Mouse (Mus musculus) thymus, adult 18-20 months (tissue): Measurements from ENCODE around the gene Adm.
A peak's percentile ranks its signal among the peaks of the same experiment; 100 is the strongest.
"Not testable (repeated sequence)": the region's sequence is repeated elsewhere in the genome, so short reads cannot be mapped to it uniquely, and the experiment has no call there.

Source experiments
- DNase-seq, 2 experiments: peaks; one replicate each; pipeline ENCODE4 v3.0.0; 2022; ENCODE audit warnings: mixed read lengths in 2 of 2

The Adm gene

DNA sequence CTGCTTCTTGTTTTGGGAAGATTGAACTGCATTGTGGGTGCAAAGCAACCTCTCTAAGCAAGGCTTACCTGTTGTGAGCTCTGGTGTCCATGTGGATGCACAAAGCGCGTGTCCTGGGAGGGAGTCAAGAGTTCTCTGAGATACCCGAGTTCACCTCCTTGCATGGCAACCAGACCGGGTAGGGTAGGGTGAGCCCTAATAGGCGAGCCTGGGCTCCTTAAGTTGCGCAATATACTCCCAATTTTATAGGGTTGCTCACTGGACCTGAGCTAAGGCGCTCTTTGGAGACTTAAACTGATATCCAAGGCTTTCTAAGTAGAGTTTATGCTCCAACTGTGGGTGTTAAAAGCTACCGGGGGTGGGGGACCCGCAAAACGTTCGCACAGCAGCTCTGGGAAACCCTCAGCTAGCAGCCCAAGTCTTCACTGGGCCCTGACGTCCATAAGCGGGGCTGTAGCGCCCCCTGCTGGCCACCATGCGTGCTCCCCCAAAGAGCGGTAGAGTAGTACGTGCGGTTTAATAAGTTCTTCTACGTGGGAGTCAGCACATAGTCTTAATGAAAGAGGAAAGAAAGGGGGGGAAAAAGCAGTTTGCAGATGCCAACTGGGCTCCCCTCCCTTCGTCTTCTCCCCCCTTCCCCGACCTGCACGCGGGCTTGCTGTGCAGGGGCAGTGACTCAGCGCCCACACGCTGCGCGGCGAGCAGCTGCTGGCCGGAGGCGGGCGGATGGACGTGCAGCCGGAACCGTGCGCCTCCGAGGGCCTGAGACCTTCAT, 2.6 kb downstream of the Adm start:
- peak; percentile 47 to 49 for DNase-seq

DNA sequence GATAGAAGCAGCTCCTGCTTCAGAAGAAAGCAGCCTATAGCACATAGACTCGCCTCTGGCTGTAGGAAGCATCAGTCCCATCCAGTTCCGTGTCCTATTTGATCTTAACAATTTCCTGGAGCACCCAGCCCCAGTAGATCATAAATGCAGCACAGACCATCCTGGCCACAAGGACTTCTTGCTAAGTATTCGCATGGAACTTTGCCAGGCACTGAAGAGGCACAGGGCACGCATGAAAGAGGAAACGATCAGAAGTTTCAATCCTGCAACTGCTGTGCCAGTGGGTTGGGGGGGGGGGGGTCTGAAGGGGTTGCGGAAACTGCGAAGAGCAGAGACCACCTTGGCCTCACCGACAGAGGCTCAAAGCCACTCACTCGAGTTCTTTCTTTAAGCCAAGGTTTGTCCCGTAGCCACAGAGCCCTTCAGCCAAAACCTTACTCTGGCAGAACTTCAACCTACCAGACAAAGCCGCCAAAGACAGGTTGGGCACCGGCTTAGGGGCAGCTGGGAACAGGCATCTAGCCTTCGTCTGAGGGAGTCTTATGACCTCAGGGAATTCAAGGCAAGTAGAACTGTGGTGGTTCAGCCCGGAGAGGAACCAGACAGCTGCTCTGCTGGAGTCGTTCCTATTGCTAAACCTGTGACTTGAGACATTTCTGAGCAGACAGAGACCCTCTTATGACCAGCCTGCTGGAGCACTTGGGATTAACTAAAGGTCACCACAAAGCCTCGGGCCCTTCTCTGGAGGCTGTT, 3.9 kb downstream of the Adm start:
- no peak for DNase-seq

DNA sequence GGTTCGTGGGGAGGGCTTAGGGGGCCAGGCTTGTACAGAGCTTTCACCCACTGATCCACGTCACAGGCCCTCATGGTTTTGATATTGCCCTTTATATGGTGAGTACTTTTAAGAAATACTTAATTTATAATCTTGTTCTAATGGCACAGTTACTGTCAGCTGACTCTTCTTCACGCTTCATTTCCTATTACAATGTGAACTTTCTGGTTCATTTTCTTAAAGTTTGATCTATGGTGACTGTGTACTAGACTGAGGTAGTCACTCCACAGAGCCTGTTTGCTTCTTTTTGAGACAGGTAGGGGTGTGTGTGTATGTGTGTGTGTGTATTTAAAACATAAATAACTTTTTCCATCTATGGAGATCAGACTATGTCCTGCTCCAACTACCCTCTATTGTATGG, 8.5 kb downstream of the Adm start:
- DNase-seq, result no peak

DNA sequence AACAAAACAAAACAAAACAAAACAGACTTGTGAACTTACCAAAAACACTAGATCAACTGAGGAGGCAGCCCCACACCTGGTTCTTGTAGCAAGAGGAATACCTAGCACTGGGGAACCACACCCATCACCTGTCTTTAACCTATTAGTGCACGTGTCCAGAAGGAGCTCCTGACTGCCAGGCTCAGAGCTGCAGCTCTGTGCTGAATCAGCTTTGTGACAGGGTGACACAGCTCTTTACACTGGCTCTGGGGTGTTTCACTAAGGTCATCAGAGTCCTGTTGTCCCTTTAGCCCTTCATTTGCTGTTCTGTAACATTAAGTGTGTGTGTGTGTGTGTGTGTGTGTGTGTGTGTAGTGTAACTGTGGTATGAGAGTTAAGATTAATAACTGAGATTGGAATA, 9.1 kb downstream of the Adm start:
- DNase-seq, result no peak

DNA sequence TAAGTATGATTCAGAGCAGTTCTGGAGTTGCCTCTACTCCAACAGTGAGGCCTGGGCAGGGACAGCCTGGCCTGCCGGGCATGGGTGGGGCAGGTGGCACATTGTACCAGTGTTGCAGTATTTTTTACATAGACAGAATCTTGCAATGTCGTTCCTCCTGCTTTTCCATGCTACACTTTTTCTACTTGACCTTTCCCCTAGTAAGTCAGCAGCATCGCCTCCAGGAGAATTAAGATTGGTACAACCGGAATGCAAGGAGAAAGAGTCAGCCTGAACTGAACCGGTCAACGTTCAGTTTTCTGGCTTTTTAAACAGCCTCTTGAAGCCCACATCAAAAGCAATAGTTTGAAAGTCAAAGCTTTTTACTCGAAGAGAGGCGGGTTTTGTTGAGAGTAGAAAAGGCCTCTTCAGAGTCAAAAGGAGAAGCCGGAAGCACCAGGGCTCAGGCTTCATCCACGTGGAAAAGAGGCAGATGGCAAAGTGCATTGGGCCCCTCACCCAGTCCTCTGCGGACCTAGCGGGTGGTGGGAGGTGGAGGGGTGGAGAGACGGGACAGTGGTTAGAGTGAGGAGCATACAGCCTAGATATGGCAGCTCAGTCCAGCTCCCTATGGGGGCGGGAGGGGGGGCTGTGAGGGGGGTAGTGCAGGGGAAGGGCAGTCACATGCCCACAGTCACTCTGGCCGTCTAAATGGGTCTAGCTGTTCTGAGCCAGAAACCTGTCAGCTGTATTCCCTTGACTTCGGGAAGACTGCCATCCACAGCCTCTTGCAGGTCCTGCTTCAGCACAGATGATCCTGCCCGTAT, 11.0 kb downstream of the Adm start:
- no peak for DNase-seq

DNA sequence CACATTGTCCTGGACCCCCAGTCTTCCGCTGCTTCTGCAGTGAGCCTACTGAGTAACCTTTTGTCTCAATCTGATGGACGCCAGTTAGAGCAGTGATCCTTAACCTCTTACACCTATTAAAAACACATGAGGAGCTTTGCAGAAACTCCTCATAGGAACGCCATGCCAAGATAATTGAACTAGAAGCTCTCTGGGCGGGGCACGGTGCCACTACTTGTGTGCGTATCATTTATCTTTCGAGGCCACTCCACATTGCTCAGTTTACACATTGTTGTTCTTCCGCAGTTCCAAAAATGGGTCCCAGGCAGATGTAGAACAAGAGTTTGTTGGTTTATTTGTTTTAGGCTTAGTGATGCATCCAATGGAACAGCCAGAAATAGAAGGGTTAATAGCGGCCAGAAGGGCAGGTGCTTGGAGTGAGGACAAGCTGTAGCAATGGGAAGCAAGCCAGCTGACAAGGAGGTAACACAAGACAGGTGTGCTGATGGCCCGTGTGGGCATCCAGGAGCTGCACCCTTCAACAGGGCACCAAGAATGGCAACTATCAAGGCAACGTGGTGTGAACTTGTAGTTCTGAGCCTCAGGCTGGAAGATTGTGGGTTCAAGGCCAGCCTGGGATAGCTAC, 11.9 kb downstream of the Adm start:
- DNase-seq, result no peak

DNA sequence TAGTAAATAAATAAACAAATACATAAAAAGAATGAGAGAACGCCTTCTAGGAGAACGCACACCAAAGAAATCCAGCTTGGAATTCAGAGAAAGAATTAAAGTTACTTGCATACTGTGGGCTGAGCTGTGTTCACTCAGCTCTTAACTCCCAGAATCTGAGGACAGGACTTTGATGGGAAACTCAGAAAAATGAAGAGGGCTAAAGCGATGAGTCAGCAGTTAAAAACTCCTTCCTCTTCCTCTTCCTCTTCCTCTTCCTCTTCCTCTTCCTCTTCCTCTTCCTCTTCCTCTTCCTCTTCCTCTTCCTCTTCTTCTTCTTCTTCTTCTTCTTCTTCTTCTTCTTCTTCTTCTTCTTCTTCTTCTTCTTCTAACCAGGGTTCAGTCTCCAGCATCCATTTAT, 12.5 kb downstream of the Adm start:
- DNase-seq, result not testable (repeated sequence)

DNA sequence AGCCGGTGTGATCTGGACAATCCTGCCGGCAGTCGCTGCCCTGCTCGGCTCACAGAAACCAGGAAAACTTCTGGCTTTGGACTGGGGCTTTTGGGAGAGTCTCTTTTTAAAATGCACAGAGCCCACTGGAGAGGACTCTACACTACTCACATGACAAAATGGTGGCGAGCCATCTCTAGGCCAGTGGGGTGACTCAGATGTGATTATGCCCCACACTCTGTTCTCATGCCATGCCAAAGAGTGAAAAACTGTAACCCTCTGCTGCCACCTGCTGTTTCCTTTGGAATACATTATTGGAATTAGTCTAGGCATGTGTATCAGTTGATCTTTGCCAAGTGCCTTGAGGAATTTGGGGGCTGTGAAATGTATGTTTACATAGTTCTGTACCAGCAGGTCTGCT, 17.9 kb downstream of the Adm start:
- DNase-seq, result no peak

DNA sequence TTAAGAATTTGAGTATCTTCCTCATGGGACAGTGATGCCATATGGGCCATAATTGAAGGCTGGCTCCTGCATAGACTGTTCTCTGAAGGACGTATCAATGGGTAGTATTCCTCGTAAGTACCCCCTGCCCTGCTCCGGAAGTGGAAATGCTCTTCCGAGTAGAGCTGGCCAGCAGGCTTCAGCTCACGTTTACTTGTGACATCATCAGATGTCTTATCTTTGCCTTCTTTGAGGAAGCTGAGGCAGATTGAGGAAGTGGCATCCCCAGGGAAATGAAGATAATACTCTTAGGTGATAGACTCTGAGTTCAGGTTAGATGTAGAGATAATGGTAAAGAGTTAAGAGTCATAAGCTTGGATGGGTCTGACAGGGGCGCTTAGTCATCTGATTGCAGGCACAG, 18.4 kb downstream of the Adm start:
- DNase-seq, result no peak

DNA sequence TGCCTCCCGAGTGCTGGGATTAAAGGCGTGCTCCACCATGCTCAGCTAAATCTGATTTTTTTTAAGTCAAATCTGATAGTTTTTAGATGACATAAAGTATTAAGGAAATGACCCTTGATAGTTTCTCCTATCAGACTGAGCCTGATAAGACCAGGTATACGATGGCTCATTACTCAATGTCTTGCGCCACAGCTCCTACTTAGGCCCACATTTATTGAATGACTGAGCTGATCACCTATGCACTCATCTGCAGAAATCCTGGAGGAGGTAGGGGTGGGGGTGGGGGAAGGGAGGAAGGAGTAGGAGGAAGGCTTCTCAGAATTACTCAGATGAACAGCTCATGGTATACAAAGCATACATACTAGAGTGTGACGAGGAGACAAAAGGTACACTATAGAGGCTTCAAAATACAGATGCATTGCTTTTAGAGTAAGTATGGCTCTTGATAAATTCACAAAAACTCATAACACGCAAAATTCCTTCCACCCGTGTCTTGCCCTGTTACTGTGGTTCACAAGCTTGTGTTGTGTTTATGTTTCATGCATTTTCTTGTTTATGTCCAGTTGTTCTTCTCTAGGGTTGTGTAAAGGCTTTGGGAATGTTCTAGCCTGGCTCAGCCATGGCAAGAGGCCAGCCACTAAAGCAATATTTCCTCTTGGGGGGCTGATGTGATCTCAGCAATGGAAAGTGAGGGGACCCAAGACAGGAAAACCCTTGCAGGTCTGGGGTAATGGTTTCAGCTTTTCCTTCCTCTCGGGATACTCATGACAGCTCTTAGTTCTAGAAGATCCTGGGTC, 19.3 kb downstream of the Adm start:
- DNase-seq, result no peak

DNA sequence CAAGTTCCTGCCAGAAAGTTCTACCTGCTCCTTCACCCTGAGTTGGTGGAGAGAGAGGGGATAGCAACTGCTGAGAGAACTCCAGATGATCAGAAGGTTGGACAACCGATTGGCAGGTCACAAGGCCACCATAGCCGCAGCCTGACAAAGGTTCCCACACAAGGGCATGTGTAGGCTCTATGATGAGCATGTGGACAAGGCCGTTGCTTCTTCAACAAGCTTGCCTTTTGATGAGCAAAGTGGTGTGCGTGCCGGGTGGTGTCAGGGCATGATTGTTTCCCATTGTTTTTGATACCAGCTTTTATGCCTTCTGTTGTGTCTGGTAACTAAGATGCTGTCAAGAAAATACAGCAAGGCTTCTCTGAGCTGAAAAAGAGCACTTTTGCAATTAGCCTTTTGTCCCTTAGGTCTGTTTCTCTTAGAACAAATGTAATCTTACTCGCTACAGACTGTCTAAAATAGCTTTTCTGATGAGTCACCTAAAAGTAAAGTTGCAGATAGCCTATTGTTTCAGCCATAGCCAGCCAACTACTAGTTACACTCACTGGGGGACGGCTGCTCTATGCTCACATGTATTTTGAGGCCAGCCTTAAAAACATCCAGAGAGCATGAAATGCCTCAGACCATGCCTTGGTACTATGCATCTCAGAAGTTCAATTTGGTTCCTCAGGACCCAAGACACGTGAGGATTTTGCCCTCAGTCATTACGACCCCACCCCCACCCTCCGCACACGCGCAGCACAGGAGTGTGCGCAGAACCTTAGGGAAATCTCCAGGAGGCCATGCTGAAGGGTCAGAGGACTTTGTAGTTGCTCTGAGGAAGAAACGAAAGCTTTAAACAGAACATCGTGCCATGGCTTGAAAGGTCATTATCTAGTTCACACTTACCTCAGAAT, 20.3 kb downstream of the Adm start:
- no peak for DNase-seq

DNA sequence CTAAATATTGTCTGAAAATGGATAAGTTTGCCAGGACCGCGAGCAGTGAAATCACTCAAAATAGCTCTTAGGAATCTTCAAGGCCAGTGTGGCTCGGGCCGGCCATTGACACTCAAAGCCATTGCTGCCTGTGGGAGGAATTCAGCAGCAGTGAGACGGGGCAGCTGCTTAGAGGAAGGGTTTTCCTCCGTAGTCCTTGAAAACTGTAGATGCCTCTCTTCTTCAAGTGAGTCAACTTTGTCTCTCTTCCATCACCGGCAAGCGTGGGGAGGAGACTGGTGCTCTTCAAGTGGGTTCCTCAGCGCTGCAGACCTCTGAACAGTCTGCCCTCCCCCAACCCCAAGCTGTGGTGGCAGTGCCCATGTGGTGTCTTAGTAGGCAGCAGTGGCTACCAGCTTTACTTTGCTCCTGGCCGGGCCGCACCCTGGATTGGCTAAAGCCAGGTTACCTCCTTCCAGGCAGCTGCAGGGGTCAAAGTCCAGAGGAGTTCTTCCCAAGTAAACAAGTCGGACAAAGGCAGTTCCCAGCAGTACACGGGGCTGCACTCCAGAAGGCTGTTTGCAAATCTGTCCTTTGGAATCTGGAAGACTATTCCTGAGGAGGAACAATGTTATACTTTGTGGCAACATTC, 21.1 kb downstream of the Adm start:
- DNase-seq, result no peak

DNA sequence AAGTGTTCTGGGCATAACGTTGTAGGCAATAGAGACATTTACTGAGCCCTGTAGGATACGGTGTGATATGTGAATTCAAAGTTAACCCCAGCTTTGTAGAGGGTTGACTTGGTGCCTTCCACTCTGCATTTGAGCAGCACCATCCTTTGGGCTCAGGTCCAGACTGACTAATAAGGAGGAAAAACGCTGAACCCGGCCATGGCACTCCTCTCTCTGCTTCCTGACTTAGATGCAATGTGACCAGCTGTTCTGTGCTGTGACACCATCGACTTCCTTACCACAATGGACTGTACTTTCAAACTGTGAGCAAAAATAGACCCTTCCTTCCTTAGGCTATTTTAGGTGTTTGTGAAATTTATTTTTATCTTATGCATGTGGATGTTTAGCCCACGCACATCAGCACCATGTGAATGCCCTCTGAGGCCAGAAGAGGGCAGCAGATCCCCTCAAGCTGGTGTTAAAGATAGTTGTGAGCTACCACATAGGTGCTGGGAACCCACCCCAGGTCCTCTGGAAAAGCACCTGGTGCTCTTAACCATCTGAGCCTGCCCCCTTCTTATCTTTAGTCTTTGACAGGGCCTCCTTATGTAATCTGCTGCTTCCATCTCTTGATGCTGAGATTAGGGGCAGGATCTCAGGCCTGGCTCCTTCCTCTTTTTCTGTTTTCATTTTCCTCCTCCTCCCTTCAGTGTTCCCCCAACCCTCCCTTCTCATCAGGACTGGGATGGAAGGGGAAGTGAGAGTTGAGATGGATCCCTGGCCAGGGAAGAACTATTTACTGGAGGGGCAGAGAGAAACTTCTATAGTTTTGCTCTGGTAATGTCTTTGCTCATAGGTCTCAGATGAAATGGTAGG, 21.9 kb downstream of the Adm start:
- no peak for DNase-seq

DNA sequence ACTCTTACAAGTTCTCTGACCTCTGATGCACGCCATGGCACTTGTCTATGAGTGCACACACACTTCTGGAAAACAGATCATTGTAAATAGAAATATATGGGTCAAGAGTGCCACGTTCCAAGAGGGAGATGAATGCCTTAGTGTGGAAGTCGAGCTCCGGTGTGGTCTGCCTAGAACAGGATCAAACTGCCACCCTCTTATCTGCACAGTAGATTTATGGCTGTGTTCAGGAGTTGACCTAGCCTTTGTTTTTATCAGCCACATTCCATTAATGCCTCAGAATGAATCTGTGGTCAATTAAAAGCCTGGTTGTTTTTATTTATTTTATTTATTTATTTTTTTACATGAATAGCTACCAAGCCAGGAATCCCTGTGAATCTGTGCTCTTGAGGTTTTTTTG, 23.0 kb downstream of the Adm start:
- no peak for DNase-seq

DNA sequence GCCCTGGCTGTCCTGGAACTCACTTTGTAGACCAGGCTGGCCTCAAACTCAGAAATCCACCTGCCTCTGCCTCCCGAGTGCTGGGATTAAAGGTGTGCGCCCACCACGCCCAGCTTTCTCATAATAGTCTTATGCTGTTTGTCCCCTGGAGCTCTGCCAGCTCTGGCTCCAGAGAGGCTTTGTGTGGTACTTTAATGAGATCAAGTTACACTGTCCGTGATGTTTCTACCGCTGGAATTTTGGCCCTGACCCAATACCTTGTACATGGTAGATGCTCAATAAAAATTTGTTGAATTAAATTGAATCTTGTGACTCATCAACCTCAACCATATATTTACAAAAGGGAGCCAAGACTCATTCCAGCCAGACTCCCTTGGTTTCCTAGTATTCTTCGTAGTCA, 23.6 kb downstream of the Adm start:
- no peak for DNase-seq

DNA sequence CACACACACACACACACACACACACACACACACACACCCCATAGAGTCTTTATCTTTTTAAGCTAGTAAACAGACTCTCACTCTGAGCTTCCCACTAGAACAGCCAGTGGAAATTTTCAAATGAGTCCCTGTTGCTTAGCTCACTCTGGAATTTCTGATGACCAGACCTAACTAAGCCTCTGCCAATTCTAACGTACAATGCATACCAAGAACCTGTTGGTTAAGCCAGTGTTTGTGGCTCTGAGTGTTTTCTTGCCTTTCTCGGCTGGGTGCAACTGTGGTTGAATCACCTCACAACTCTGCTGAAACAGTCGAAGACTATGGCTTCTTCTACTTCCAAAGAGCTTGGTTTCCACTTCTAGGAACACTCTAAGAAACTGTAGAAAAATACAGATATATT, 27.8 kb downstream of the Adm start:
- DNase-seq, result no peak

DNA sequence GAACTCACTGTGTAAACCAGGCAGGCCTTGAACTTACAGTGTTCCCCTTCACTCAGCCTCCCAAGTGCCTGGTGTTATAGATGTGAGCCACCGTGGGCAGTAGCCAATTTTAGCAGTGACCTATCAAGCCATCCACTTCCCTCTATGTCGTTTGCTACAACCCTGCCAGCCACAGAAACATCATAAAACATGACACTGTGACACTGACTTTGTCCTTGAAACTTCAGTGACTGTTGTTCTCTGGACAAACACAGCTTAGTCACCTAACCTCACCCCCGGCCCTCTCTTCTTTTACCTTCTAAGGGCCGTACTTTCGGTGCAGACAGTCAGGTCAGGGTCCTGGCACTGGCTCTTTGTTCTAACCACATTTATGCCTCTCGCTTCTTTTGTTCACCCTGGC, 28.5 kb downstream of the Adm start:
- no peak for DNase-seq

DNA sequence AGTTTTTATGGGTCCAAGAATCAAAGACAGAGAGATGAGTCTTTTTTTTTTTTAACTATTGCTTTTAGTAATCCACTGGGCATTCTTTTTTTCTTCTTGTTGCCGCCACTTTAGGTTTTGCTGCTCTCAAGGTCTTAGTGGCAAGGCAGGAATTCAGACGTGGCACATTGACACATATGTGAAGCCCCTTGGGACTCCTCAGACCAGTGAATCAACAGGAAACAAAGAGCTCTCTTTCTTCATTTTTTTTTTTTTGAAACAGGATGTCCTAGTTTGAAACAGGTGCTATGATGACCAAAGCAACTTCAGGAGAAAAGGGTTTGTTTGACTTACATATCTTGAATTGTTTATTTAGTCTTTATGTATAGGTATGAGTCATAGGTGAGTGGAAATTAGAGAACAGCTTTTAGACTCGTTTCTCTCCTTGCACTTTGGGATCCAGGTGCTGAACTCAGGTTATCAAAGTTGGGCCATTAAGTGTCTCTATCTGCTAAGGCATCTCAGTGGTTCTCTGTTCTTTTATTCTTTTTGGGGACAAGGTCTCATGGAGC, 31.0 kb downstream of the Adm start:
- no peak for DNase-seq

DNA sequence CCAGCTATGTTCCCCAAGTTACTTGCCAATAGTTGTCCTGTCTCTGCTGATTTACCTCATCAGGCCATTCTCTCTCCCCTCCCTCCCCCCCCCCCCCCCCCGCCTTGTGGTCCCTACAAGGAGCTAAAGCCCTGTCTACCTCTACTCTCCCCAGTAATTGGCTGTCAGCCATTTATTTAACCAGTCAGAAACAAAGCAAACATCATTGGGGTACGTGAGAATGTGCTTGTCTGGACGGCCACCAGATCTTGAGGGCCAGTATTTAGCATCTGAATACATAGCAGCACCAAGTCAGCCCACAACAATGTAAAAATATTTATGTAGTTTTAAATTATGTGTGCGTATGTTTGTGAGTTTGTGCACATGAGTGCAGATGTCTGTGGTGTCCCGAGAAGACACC, 39.1 kb downstream of the Adm start:
- no peak for DNase-seq

DNA sequence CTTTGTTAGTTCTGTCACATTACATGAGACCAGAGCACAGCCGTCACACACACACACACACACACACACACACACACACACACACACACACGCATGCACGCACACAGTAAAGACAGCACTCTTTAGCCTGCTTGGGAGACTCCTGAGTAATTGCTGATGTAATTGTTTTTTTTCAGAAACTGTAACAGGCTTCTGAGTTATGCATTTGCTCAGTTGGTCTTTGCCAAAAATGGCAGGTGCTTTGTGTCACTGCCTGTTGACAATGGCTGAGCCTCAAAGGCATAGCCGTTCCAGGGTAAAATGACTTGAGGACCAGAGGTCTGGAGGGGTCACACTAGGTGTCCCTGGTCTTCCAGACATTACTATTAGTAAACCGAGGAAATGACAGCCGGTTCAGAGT, 40.8 kb downstream of the Adm start:
- no peak for DNase-seq
